Mouse (Mus musculus): ENCODE measurements around the gene Hsph1.

DNA sequence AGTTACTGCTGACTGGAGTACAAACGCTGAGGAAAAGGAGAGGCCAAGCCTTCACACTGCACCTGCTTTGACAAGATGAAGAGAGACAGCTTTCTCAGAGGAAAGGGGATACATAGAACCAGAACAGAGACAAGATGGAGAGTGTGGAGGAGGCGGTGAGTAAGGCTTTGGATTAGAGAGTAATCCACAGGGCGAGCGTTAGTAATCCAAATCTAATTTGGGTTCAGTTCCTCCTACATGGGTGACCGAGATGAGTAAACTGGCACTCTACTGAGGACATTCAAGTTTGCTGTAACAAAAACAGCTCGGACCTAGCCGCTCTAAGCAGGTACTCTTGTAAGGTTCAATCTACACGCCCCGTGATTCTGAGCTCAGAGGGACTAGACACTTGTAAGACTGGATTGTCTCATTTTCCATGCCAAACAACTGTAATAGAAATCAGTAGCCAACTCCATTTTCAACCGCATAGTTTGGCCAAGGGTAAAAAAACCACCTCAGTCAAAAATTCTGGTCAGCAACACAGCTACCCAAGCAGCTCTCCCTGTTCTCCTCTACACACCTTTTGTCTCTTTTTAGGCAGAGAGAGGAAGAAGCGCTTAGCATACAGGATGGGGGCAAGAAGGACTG, 1.7 kb downstream of the Hsph1 start:
- TF ChIP-seq POLR2A (IDR thresholded peaks at IDR 0.05; ENCODE audit: low read depth, low read length), result no peak
- TF ChIP-seq CTCF (IDR thresholded peaks at IDR 0.05; ENCODE audit: extremely low read depth, insufficient read length, insufficient replicate concordance, low read depth, low read length), result no peak

Data from small intestine, adult 2 months (tissue).